Mouse (Mus musculus): ENCODE data around the gene Tent4a.

DNA sequence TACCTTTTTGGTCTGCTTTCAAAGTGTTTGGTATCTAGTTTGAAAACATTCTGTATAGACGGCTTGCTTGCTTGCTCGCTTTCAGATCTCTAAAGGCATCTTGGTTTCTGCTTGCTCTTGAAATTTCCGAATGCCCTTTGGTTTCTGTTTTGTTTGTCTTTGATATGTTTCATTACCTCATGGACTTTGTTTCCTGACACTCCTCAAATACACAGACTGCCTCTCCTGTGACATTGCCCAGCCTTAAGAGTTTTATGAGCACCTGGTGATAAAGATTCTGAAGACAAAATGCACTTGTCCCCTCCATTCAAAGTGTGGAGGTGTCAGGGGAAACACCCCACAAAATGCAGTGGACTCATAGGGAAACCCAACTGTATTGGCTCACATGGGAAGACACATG, 29.5 kb upstream of the Tent4a start:
- TF ChIP-seq POLR2A (IDR thresholded peaks at IDR 0.05; ENCODE audit: borderline replicate concordance, insufficient read depth, low read length) (no peak), CTCF (IDR thresholded peaks at IDR 0.05; ENCODE audit: borderline replicate concordance, insufficient read depth, low read depth, low read length) (no peak)

Data from cerebellum, adult 2 months (tissue).